Mouse (Mus musculus): Measurements from ENCODE around the gene Sipa1l1.

The Sipa1l1 gene

DNA sequence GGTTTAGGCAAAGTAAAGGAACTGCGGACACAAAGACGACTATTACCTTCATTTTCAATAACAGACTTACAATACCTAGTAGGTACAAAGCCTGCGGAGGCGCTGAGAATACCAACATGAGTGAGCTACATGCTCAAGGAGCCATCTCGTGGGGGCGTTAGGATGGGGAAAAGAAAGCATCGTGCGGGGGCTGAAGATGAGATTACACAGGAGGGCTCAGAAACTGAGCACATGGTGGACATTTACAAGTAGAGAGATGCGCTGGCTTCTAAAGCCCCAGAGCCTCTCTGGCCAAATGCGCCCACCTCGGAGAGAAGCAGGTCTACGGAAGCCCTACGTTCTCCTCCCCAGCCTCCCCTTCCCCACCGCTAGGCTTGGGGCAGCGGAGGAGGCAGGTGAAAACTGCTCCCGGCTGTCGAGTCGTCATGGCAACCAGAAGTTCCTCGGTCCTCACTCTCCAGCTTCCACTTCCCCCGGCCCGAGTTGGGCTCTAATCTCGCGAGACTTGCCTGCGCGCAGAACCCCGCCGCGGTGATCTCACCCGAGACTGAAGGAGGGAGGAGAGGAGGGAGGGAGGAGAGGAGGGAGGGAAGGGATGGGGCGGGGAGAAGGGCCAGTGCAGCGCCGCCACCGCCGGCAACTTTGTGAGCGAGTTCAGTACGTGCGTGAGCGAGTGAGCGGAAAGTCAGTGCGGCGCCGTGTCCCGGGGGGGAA, at the start of gene Sipa1l1:
TSS of gene Sipa1l1 (plus strand) at position 501 of the 714 bp plus-strand sequence.
- peak; percentile 78 for DNase-seq (ENCODE audit: low spot score)

DNA sequence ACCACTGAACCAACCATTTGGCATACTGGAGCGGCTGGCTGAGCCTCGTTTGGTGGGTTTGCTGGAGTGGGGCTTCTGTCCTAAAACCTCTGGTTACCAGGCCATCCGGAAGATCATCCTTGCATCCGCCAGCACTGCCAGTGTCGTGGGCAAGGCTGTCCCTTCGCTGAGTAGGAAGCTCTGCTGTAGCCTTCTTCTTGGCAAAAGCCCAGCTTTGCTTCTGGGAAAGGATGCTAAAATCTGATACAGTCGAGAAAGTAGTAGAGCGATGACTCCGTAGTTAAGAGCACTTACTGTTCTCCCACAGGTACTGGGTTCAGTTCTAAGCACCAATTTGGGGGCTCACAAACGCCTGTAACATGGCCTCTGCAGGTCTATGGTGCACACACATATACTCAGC, 47.2 kb upstream of the Sipa1l1 start:
- DNase-seq (ENCODE audit: low spot score), result no peak

DNA sequence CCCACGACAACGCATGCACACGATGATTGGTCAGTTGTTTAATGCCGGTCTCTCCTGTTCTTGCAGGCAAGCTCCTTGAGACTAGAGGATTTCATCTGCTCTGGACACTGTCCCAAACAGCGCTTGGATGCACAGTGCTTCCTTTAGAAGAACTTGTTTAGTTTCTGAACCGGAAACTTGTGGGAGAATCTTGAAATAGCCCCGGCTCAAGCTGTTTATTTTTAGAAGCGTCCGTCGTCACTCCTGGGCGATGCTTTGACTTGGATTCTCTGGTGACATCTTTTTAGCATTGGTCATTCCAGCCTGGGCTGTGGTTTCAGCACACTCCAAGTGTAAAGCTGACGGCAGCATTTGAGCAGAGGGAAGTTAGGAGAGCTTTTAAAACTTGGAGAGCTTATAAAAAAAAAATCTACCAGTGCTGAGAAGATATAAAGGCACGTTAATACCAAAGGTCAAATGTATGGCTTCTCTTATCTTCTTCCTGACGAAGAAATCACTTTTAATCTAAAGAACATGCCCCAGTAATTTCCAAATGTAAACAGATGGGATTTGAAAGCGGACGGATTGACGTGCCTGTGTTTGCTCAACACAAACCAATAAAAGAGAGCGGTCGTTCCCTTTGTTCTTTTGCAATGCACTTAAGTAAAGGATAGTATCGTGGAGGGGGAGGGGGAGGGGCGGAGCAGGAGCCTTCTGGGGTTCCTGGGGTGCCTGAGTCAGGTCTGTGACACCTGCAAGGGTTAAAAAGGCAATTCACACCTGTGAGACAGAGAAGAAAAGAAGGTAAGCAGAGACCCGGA, 46.5 kb upstream of the Sipa1l1 start:
- no peak for DNase-seq (ENCODE audit: low spot score)

DNA sequence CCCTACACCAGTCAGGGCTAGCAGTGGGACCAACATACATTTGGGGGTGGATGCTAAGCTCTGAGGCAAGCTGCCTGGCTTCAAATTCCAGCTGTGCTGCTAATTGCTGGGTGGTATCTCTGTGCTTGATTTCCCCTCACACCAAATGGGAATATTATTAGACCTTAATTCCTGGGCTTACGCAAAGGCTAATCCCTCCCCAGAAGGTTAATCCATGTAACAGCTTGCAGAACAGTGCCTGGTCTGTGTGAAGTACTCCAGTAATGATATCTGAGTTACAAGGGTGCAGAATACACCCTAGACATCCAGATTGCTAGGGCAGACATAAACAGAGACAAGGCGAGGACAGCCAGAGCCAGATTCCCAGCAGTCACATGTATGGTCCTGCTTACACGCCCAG, 42.3 kb upstream of the Sipa1l1 start:
- no peak for DNase-seq (ENCODE audit: low spot score)

DNA sequence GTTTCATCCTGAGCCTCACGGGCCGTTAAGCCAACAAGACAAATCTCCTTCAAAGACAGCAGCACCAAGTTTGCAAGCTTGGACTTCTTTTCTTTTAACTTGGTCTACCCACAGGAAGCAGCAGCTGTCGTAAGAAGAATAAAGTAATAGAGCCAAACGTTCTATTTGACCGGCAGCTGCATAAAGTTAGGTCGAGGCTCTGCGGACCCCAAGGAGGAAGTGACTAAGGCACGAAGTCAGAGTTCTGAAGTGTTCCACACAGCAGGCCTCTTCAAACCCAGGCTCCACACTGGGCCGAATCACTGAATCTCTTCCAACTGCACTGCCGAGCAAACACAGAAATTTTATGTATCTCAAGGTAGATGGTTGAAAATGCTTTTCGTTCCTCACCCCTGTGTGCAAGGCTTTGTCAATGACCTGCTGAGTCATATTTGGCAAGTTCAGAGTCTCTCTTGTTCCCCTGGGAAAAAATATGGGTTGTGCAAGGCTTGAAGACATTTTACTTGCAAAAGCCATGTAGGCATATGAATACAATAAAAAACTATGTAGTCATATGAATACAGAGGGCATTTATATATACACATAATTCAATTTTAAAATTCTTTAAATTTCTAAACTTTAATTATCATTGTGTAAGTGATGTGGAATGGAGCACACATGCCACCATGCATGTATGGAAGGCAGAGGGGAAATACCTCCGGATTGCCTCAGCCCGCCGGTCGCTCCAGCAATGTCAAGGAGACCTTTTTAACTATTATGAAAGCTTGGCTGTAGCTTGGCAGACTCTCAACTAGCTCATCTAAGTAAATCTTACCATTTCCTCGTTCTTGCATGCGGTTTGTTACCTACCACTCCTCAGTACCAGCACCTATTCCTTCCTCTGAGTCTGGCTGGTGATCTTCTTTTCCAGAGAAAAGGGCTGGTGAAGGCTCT, 29.6 kb upstream of the Sipa1l1 start:
- no peak for DNase-seq (ENCODE audit: low spot score)

DNA sequence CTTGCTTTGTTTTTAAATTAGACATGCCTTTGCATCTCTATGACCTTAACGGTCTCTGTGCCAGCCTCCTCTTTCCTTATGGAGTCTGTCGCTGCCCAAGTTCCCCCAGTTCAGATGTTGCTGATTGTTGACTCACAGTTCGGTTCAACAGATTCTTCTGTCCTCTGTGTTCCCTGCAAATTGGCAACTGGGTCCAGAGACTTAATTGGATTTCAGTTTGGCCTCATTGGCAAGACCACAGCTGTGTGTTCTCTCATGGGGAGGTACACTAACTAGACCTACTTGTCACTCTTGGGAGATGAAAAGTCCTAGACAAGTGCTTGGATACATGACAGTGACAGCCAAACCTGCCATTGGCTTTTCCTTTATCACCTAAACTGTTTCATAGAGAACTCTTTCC, 25.7 kb upstream of the Sipa1l1 start:
- no peak for DNase-seq (ENCODE audit: low spot score)

DNA sequence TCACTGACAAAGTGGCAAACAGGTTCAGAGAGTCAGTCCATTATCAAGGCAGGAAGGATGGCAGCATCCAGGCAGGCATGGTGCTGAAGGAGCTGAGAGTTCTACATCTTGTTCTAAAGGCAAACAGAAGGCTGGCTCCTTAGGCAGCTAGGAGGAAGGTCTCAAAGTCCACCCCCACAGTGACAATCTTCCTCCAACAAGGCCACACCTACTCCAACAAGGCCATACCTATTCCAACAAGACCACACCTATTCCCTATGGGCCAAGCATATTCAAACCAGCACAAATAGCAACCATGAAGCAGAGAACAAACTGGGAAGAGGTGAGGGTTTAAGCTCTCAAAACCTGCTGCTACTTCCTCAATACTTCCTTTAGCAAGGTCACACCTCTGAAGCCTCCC, 23.9 kb upstream of the Sipa1l1 start:
- no peak for DNase-seq (ENCODE audit: low spot score)

DNA sequence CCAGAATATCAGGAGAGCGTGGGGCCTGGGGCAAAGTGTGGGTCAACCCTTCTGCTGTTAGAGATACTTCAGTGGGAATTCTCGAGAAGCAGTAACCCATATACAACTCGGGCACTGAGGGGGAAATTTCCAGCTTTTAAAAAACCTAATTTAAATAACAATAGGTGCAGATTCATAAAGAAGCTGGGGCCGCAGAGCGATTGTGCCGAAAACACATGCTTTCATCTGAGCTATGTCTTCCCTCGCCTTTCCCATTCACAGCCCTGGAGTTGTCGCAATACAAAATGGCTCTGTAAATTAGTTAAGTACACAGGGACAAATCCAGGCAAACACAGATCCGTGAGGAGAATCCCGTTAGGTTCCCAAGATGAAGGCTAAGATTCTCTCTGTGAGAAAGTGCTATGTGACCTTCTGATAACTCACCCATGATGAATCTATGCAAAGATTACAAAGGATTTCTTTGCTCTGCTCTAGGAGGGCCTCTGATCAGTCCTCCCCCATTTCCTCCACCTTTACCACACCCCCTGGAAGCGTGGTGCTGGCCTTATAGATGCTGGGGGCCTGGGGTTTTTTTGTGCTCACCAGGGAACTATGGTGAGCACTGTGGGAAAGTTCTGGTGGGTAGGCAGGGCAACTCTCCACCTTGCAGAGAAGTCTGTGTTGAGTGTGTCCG, 22.0 kb upstream of the Sipa1l1 start:
- no peak for DNase-seq (ENCODE audit: low spot score)

DNA sequence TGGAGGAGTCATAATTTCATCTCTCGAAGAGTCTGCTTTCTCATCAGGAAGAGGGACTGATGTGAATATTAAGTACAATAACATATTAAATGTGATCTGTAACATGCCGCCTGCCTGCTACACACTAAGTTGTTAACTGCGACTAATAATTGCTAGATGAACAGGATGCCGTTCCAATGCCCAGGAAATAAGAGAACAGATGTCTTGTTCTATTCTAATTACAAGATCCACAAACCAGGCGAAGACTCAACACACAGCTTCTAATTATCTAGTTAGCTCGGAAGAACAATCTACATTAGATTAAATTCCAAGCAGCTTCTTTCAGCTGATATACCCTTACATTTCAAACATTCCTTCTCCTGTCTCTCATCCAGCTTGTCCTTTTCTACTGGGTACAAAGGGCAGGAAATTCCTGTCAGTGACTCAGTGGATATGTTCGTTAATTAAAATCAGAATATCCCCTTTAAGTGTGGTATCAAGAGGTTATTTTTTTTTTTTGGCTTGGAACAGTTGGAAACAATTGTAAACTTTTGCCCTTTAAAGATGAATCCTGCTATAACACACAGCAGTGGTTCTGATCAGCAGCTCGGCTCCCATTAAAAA, 20.7 kb upstream of the Sipa1l1 start:
- no peak for DNase-seq (ENCODE audit: low spot score)

DNA sequence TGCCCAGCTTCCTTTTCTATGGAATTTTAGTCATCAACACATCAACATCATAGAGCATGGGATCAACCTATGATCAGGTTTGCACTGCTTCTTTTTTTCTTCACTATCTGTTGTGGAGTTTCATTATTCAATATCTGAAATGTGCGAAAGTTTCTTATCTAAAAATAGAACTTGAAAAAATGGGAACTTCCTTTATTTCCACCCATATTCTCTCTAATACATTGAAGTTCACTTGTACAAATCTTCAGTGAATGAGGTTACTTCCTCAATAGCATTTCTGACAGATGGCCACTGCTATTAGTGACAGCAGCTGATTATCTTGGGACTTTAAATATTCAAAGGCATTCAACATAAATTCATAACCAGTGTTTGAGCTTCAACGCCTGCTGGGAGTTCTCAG, 18.1 kb upstream of the Sipa1l1 start:
- no peak for DNase-seq (ENCODE audit: low spot score)

DNA sequence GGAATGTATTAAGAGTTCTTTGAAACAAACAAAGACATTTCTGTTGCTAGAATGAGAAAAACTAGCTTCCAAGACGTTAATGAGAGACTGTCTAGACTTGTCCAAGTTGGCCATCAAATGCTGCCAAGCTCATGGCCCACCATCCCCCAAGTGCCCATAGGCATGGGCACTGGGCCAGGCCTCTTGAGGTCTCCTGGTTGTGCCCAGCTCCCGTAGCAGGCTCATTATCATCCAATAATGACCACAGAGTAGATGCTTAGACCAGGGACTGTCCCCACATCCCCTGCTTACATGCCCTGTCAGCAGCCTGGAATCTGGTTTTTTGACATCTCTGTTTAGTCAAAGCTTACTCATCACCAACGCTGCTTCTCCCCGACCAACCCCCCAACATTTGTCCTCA, 14.6 kb upstream of the Sipa1l1 start:
- no peak for DNase-seq (ENCODE audit: low spot score)

DNA sequence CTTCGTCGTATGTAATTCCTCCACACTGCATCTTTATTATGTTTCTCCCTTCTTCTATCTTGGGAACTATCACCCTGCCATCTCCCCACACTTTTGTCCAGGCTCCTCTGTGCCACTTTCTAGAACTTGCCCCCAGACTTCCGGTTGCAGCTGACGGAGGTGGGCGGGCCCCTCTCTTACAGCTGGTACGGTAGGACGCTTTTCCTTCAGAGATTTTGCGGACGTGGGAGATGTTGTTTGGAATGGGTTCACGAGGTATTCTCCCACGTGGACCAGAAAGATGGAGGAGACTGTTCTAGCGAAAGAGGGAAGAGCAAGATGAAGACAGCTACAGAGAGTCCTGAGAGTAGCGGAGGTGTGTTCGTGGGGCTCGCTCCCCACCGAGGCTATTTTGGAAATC, 10.6 kb upstream of the Sipa1l1 start:
- no peak for DNase-seq (ENCODE audit: low spot score)

DNA sequence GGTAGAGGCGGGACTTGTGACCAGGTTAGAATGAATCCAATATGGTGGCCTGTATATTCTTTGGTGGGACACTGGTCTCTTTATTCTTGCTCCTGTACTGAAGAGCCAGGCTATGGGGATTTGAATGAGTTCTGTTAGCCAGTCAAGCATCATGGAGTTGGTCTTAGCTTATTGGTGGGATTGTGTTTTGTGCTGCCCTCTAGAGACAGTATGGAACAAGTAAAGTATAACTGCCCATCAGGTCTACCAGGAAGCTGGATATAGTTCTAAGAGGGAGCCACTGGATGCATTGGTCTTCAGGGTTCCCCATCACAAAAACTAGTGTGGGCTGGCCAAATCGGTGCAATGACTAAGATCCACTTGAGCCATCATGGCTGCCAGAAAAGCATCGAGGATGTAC, 9.7 kb upstream of the Sipa1l1 start:
- DNase-seq (ENCODE audit: low spot score), result no peak

DNA sequence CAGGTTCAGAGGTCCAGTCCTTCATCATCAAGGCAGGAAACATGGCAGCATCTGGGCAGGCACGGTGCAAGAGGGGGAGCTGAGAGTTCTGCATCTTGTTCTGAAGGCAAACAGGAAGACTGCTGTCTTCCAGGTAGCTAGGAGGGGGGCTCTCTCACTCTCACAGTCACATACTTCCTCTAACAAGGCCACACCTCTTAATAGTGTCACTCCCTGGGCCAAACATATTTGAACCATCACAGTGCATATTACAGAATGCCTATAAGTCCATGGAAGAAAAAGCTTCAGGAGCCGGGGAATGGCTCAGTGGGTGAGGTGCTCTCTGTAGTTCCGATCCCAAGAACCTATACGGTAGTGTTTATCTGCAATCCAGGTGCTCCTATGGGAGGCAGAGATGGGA, 3.5 kb upstream of the Sipa1l1 start:
- DNase-seq (ENCODE audit: low spot score), result no peak

DNA sequence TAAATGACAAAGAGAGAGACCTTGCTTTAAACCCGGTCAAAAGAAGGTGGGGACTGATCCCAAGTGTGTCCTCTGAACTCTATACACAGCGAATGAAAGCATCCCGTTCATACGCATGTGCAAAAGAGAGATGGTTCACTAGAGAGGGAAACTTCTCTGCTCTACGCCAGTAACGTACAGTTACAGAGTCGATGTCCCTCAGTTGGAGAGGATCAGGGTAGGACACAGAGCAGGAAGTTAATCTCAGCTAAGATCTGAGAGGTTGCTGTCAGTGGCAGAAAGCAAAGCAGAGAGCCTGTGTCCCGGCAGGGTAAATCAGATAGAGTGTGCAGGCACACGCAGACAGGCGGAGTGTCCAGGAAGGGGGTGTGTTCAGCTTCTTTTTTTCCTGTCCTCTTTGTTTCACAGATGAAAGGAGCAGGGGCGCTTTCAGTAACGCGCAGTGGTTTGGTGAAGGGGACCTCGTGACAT, 3.0 kb upstream of the Sipa1l1 start:
- no peak for DNase-seq (ENCODE audit: low spot score)

DNA sequence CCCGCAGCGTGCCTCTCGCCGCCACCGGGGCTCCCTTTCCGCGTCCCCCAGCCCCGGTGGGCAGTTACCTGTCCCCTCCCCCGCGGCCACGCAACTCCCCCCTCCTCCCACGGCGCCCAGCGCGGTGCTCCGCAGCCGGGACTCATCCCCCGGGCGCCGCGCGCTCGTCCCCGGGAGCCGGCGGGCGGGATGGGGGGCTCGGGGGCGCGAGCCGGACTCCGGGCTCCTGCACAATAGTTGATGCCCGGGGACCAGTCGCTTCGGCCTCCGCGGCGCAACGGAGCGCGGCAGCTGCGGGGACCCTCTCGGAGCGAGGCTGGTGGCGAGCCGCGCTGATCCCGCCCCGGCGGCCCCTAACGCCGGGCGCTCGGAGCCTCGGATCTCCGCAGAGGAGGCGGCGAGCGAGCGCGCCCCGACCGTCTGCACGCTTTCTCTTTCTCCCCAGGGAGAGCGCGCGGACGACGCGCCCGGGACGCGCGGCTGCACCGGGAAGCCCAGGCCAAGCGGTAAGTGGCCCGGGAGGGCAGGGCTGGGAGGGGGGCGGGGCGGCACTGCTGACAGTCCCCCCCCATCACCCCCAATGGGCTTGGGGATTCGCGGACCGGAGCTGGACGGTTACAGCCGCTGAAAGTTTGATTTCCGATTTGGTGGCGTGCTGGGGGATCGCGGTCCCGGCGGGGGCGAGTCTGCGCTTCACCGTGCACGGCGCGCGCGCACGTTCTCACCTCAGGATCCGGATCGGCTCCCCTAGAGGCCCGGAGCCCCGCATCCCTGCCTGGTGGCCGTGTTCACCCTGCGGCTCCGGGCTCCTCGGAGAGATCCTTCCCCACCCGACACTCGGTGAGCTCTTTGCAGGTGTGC, 681 bp downstream of the Sipa1l1 start:
- peak; percentile 26 for DNase-seq (ENCODE audit: low spot score)

DNA sequence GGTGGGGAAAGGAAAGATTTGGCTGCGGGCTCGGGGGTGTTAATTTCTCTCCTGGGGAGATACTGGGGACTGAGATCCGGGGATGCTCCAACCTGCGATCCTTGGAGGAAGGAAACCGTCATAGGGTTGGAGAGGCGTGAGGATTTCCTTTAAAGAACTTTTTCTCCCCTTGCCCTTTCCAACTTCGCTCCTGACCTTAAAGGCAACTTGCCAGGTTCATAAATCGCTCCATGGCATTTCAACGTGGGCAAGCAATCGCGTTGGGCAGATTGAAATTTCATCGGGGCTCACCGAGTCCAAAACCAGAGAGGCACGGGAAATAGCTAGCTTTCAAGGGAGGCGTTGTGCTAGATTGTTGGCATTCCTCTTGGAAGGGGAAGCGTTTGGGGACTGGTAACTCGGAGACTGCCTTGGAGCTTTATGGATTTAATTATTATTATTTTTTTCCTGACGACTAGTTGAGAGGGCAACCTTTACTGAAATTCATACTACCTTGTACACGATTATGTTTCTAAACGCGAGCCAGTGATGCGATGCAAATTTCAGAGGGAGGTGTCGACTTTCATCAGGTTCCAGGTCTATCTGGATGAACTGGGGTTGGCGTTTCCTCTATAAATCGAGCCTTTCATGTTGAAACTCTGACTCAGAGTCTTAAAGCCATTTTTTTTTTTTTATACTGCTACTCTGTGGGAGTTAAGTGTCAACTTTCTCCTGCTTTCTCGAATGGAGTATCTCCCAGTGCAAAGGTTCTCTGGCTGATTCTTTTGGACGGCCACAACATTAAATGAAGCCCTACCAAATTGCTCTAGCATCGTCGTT, 1.6 kb downstream of the Sipa1l1 start:
- no peak for DNase-seq (ENCODE audit: low spot score)

DNA sequence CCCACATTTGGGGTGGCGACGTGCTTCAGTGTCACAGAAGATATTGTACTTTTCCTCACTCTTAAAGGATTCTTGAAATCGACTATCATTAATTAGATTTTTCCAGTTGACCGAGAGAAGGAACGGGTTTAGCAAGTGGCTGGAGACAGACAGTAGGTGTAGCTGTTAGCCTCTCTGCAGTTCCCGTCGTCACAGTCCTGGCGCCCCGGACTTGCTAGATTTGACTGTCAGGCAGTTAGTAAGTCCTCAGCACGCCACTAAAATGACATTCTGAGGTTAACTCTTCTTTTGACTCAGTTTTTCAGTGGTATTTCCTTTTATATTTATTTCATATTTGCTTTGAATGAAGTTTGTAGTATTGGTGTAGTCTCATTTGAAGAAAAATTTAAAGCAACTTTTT, 2.5 kb downstream of the Sipa1l1 start:
- no peak for DNase-seq (ENCODE audit: low spot score)

DNA sequence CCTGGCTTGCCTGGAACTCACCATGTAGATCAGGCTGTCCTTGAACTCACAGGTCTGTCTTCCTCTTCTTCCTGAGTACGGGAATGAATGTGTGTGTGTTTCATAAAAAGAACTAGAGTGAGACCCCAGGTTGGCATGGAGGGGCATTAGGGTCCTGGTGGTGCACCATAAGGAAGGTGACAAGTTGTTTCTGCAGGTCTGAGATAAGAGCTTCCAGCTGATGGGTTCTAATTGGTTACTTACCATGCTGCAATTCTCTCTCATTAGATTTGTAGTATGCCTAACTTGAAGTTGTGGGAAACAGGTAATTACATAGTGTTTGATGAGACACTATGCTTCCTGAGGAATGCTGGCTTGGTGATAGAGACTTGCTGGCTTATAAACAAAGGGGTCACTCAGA, 4.5 kb downstream of the Sipa1l1 start:
- no peak for DNase-seq (ENCODE audit: low spot score)

DNA sequence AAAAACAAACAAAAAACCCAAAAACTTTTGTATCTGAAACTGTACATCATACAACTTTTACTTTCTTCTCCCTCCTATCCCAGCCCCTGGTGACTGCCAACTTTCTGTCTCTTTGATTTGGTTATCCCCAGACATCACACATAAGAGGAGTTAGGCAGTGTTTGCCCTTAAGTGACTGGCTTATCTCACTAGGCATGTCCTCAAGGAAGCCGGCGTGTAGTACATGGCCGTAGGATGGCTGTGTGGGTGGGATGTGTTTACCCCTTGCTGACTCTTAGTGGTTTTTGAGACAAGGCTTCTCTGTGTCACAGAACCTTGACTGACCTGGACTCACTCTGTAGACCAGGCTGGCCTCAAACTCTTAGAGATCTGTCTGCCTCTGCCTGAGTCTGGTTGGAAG, 6.6 kb downstream of the Sipa1l1 start:
- DNase-seq (ENCODE audit: low spot score), result no peak

All from spleen, adult 12 weeks (tissue).